Mouse (Mus musculus) E14TG2a.4 (cell line): ENCODE measurements around the gene Fras1.

Source experiments
- CTCF ChIP-seq: conservative IDR thresholded peaks from 2 replicates; pipeline ENCODE4 v1.5.1; 2014; ENCODE audit warnings: low read length
- NANOG ChIP-seq: IDR thresholded peaks from 2 replicates; pipeline ENCODE4 v1.6.1; 2014; ENCODE audit warnings: borderline replicate concordance, low read length, mixed read lengths
- POU5F1 ChIP-seq: IDR thresholded peaks from 2 replicates; pipeline ENCODE4 v1.6.1; 2014; ENCODE audit warnings: low read length, borderline replicate concordance

DNA sequence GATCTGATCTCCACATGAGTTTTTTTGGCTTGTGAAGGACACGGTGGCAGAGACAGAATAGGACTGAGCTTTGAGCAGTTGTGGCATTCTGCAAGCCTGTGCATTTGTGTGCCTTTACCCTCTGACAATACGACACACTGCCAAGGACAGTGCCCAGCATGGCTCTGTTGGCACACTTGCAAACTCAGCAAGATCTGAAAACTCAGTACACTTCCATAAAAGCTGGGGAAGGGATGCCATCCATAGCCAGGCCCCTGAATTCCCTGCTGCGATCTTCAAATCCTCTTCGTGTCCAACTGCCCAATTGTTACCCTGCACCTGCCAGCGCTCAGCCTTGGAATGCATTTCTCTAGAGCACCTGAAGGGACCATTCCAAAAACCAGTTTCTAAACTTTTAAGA lies 411.3 kb downstream of the Fras1 start:
- TF ChIP-seq CTCF (no peak), POU5F1 (no peak), NANOG (no peak)
